Mouse (Mus musculus): ENCODE data around the gene Gfra1. TPM values are rescaled to one million over a fixed set of nuclear protein-coding genes. Genes with fewer than 3 reads are reported as not detected.

Gfra1 gene
- polyA plus RNA-seq (2012; ENCODE audit: low replicate concordance): 0.16 TPM in 1 of 2 replicates, not detected in the other

DNA sequence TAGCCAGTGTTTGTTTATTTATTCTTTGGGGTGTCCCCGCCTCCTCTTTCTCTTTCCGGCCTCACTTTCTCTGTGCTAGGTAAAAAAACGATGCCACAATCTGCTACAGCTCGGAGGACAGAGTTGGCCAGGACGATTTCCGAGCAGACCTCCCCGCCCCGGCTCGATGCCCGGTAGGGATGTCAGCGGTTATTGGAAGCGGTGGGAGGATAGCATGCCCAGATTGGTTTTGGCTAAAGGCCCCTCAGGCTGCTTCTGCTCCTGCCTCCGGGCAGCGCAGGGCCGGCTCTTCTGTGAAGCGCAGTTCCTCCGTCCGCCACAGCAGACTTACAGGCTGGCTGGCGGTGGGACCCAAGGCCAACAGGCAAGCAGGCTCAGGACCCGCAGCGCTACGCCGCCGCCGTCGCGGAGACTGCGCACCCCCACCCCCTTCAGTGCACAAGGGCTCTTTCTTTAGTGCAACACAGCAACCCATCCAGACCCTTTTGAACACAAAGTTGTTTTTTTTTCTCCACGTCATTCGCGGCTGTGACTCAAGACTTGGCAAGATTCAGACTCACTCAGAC, at the start of gene Gfra1:
TSS of gene Gfra1 (minus strand) at position 414 of the 566 bp plus-strand sequence.

Other genes with a start within 250 kb of the Gfra1 start
- not detected in 2 replicates for gene Ccdc172, start 56.1 kb upstream of the Gfra1 start, polyA plus RNA-seq (2012; ENCODE audit: low replicate concordance)
- 0.68 TPM in 1 of 2 replicates, not detected in the other for gene Pnlip, start 196.6 kb upstream of the Gfra1 start, polyA plus RNA-seq (2012; ENCODE audit: low replicate concordance)

Data from hematopoietic multipotent progenitor cell, adult 10-12 weeks (in vitro differentiated cells).